Mouse (Mus musculus) neural tube, embryonic 11.5 days (tissue): ENCODE measurements around the gene Btnl4. TPM values are rescaled to one million over a fixed set of nuclear protein-coding genes. Genes with fewer than 3 reads are reported as not detected.
"Not testable (repeated sequence)": the region's sequence is repeated elsewhere in the genome, so short reads cannot be mapped to it uniquely, and the experiment has no call there.

Experiments
- ATAC-seq: fragments of 200-750 bp; cut with Nextera tagmentation; 2 replicates; pipeline ENCODE4 v1.8.0; 2017; ENCODE audit warnings: moderate number of reproducible peaks, mild to moderate bottlenecking, moderate TSS enrichment, moderate library complexity; ENCODE audit not compliant: insufficient read depth, low FRiP score, low TSS enrichment
- DNase-seq: peaks from one replicate; pipeline ENCODE4 v3.0.0-alpha.2; 2015; ENCODE audit warnings: low spot score
- H3K27ac ChIP-seq: fragments of 300-500 bp; sonication (generic); 2 replicates; pipeline ENCODE4 v1.5.1; 2014; ENCODE audit warnings: low read depth, mild to moderate bottlenecking, low read length
- H3K27me3 ChIP-seq: fragments of 300-500 bp; sonication (generic); 2 replicates; pipeline ENCODE4 v1.6.1; 2014; ENCODE audit warnings: mild to moderate bottlenecking, low read length, mixed read lengths; ENCODE audit not compliant: control insufficient read depth, insufficient read depth
- H3K36me3 ChIP-seq: fragments of 300-500 bp; sonication (generic); 2 replicates; pipeline ENCODE4 v1.6.1; 2014; ENCODE audit warnings: mild to moderate bottlenecking, low read length, moderate library complexity, mixed read lengths; ENCODE audit not compliant: control insufficient read depth, insufficient read depth
- H3K4me1 ChIP-seq: fragments of 300-500 bp; sonication (generic); 2 replicates; pipeline ENCODE4 v1.6.1; 2014; ENCODE audit warnings: low read length, mixed read lengths; ENCODE audit not compliant: control insufficient read depth, insufficient read depth
- H3K4me2 ChIP-seq: fragments of 300-500 bp; sonication (generic); 2 replicates; pipeline ENCODE4 v1.6.1; 2014; ENCODE audit warnings: low read depth, mild to moderate bottlenecking, moderate library complexity
- H3K4me3 ChIP-seq: fragments of 300-500 bp; sonication (generic); 2 replicates; pipeline ENCODE4 v1.5.1; 2014; ENCODE audit warnings: low read depth, low read length
- H3K9ac ChIP-seq: fragments of 300-500 bp; sonication (generic); 2 replicates; pipeline ENCODE4 v1.6.1; 2014; ENCODE audit warnings: mild to moderate bottlenecking, low read length
- H3K9me3 ChIP-seq: fragments of 300-500 bp; sonication (generic); 2 replicates; pipeline ENCODE4 v1.6.1; 2016; ENCODE audit warnings: low read length; ENCODE audit not compliant: control insufficient read depth
- WGBS: fragments of 180-500 bp; shearing (Covaris S2); extraction: QIAGEN DNeasy Blood & Tissue Kit; methylation state at CpG from one replicate; pipeline ENCODE4 v1.1.7; 2014; 5-methylcytosine and 5-hydroxymethylcytosine counted together
- polyA plus RNA-seq: library from polyadenylated mRNA; unstranded; fragments of >200 nt; fragmentation: Nextera tagmentation; extraction: Ambion mirVana; gene quantifications from 2 replicates; pipeline ENCODE4 v1.2.1, GENCODE M21; 2014

Gene Btnl4
- not detected in 2 replicates for polyA plus RNA-seq

DNA sequence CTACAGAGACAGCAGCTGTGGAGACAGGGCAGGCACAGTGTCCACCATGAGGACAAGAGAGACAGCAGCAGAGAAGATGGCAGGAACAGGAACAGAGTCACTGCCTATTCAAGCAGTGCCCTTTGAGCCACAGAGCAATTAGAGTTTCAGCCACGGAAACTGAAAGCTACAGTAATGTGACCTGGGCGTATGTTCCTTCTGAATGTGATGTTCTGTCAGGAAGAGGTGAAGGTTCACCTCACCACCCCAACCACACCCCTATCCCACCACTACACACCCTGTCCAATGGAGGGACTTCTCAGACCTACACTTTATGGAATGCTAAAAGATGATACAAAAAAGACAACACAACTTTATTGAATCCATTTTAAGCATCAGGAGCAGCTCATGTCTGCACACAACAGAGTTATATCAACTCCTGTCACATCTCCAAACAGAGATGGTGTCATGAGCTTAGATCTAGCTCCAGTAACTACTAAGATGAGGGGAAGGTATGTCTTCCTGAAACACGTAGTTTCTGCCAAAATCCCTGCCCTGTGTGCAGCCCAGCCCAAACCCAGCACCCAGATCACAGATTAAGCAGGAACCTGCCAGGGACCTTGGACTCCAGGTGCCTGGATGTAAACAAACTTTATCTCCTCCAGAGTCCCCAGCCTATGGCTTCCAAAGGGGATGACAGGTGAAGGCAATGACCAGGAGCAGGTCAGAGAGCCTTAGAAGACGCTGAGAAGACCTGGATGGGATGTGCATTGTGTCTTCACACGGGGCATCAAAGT is at the start of gene Btnl4:
Btnl4 (minus strand) TSS at position 81 of the 776 bp plus-strand sequence.
- H3K27ac ChIP-seq, DNase-seq, ATAC-seq, H3K36me3 ChIP-seq, H3K4me3 ChIP-seq, H3K4me2 ChIP-seq, H3K27me3 ChIP-seq, H3K4me1 ChIP-seq, H3K9me3 ChIP-seq, H3K9ac ChIP-seq: not testable (repeated sequence)
- WGBS = 83% methylated on average over 4 of the region's 5 CpGs

DNA sequence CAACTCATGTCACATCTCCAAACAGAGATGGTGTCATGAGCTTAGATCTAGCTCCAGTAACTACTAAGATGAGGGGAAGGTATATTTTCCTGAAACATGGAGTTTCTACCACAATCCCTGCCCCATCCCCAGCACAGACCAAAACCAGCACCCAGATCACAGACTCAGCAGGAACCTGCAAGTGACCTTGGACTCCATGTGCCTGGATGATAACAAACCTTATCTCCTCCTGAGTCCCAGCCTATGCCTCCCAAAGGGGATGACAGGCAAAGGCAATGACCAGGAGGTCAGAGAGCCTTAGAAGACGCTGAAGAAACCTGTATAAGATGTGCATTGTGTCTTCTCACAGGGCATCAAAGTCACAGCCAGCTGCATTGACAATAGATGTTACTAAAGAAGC is 41.9 kb upstream of the Btnl4 start:
- Histone ChIP-seq H3K27ac (no peak overlapping the region), H3K9me3 (no peaks in the 10 kb centered on the region), H3K36me3 (no peaks in the 10 kb centered on the region), H3K4me1 (no peaks in the 10 kb centered on the region), H3K4me3 (no peak overlapping the region), H3K27me3 (no peaks in the 10 kb centered on the region), H3K9ac (no peak overlapping the region), H3K4me2 (no peak overlapping the region)
- DNase-seq = no peak
- WGBS = 79% methylated on average over 1 of the region's 1 CpGs
- no peak for ATAC-seq

DNA sequence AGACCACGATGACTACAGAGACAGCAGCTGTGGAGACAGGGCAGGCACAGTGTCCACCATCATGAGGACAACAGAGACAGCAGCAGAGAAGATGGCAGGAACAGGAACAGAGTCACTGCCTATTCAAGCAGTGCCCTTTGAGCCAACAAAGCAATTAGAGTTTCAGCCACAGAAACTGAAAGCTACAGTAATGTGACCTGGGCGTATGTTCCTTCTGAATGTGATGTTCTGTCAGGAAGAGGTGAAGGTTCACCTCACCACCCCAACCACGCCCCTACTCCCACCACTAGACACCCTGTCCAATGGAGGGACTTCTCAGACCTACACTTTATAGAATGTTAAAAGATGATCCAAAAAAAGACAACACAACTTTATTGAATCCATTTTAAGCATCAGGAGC is 41.5 kb upstream of the Btnl4 start:
- not testable (repeated sequence) for H3K4me2 ChIP-seq, H3K9ac ChIP-seq, DNase-seq, H3K4me1 ChIP-seq, H3K4me3 ChIP-seq, ATAC-seq, H3K9me3 ChIP-seq, H3K27ac ChIP-seq, H3K36me3 ChIP-seq, H3K27me3 ChIP-seq
- 73% methylated on average over 3 of the region's 3 CpGs for WGBS

DNA sequence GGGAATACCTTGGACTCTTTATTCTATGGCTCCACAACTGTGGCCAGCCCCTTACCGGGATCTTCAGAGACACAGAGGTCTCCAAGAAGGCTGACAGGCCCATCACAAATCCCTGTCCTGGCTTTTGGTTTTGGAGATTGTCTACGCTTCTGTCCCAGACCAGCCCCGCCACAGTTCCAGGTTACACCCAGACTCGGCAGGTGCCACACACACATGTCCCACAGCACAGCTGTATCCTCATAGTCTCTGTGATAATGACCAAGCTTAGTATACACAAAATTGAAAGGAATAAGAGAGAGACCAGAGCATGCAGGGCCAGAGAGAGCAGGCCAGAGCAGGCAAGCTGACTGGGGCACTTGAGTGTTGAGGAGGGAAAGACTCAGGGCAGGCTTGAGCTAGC is 40.7 kb upstream of the Btnl4 start:
- Histone ChIP-seq H3K9me3 (no peaks in the 10 kb centered on the region), H3K36me3 (no peaks in the 10 kb centered on the region), H3K4me1 (no peaks in the 10 kb centered on the region), H3K27ac (no peak overlapping the region), H3K9ac (no peak overlapping the region), H3K4me2 (no peak overlapping the region), H3K27me3 (no peaks in the 10 kb centered on the region), H3K4me3 (no peak overlapping the region)
- 96% methylated on average over 4 of the region's 4 CpGs for WGBS
- no peak for DNase-seq
- ATAC-seq = no peak

DNA sequence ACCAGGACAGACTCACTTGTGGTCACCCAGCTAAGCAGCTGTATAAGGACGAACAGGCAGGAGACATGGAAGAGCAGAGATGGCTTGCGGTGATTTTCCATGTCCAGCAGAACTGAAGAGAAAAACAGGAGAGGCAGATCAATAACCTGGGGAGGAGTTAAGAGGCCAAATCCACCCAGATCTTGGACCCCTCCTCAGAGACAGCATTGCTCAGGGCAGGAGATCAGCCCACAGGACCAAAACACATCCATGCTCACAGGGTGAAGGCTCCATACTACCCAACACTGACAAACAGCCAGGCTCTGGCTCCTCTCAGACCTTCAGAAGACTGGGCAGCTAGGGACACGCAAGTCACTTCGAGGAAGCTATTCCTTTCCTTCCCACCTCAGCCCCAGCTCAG is 40.1 kb upstream of the Btnl4 start, which contains the start of gene Btnl6:
Btnl6 (minus strand) TSS at position 101 of the 400 bp plus-strand sequence.
- H3K27me3 ChIP-seq = no peaks in the 10 kb centered on the region
- no peaks in the 10 kb centered on the region for H3K4me1 ChIP-seq
- no peak within 1 kb of the TSS for H3K4me3 ChIP-seq
- DNase-seq = no peak
- no peak within 1 kb of the TSS for H3K27ac ChIP-seq
- no peaks in the 10 kb centered on the region for H3K9me3 ChIP-seq
- ATAC-seq = no peak
- H3K36me3 ChIP-seq = no peaks in the 10 kb centered on the region
- no peak within 1 kb of the TSS for H3K4me2 ChIP-seq
- 88% methylated on average over 4 of the region's 4 CpGs for WGBS
- no peak within 1 kb of the TSS for H3K9ac ChIP-seq

- Histone ChIP-seq H3K27me3 (no peaks in the 10 kb centered on the region), H3K4me3 (no peak overlapping the region), H3K27ac (no peak overlapping the region), H3K36me3 (no peaks in the 10 kb centered on the region), H3K4me2 (no peak overlapping the region), H3K4me1 (no peaks in the 10 kb centered on the region), H3K9me3 (no peaks in the 10 kb centered on the region), H3K9ac (no peak overlapping the region)
- WGBS = 77% methylated on average over 2 of the region's 2 CpGs
- no peak for ATAC-seq
- no peak for DNase-seq
These were observed 39.4 kb upstream of the Btnl4 start for GRCm38 (mm10) chr17:34516514-34516913.

- H3K9ac ChIP-seq, H3K27ac ChIP-seq, ATAC-seq, H3K9me3 ChIP-seq, H3K4me3 ChIP-seq, H3K36me3 ChIP-seq, H3K4me2 ChIP-seq, DNase-seq, H3K27me3 ChIP-seq, H3K4me1 ChIP-seq: not testable (repeated sequence)
- 77% methylated on average over 1 of the region's 1 CpGs for WGBS
These were observed 34.6 kb upstream of the Btnl4 start for GRCm38 (mm10) chr17:34511723-34512122.

GRCm38 (mm10) chr17:34507591-34507990 is 30.5 kb upstream of the Btnl4 start:
- H3K27ac ChIP-seq = no peak overlapping the region

GRCm38 (mm10) chr17:34497726-34498125 is 20.6 kb upstream of the Btnl4 start:
- H3K4me2 ChIP-seq, DNase-seq, H3K36me3 ChIP-seq, ATAC-seq, H3K4me3 ChIP-seq, H3K27ac ChIP-seq, H3K9me3 ChIP-seq, H3K4me1 ChIP-seq, H3K27me3 ChIP-seq, H3K9ac ChIP-seq: not testable (repeated sequence)
- WGBS = 76% methylated on average over 2 of the region's 4 CpGs

More at GRCm38 (mm10) chr17:34507591-34507990, 30.5 kb upstream of the Btnl4 start:
- H3K36me3 ChIP-seq = no peaks in the 10 kb centered on the region
- H3K4me3 ChIP-seq = no peak overlapping the region
- DNase-seq (no peak), ATAC-seq (no peak)
- no peak overlapping the region for H3K4me2 ChIP-seq
- H3K9me3 ChIP-seq = no peaks in the 10 kb centered on the region
- H3K9ac ChIP-seq = no peak overlapping the region
- H3K4me1 ChIP-seq = no peaks in the 10 kb centered on the region
- no peaks in the 10 kb centered on the region for H3K27me3 ChIP-seq
